Mouse (Mus musculus): ENCODE data around the gene Myo16.

DNA sequence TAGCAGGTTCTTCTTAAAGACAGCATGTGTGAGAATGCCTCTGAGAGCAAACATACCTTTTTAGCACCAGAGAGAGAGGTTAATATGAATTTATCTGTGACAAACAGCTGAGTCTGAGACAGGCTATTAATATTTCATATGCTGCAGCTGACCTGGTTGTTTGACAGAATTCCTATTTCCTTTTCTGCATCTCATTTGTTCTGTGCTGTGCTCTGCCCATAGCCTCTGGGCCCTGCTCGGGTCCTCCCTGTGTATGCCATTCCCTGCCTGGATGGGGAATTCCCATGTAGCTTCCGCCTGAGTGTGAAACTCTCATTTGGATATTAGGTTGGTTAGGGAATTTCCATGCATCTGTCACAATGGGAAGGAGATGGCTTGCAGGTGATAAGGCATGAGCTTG is 240.8 kb downstream of the Myo16 start:
- TF ChIP-seq CTCF (IDR thresholded peaks at IDR 0.05; ENCODE audit: control insufficient read depth, insufficient read depth, insufficient read length) (no peak), USF1 (IDR thresholded peaks at IDR 0.05; ENCODE audit: low read depth) (no peak), MYOD1 (IDR thresholded peaks at IDR 0.05; ENCODE audit: control insufficient read depth, insufficient read length, low read depth) (no peak)

Measured in C2C12 (cell line).